Mouse (Mus musculus) heart, adult 2 months (tissue): Measurements from ENCODE around the gene Hist1h2ad.

ENCODE experiments used
- CTCF ChIP-seq: fragments of 200-600 bp; IDR thresholded peaks from 2 replicates; pipeline ENCODE4 v1.8.1; 2022; ENCODE audit warnings: antibody characterized with exemption, mild to moderate bottlenecking, moderate library complexity
- EP300 ChIP-seq: fragments of 200-500 bp; IDR thresholded peaks from 2 replicates; pipeline ENCODE4 v1.6.1; 2011; ENCODE audit warnings: low read depth, low read length, control low read depth; ENCODE audit not compliant: insufficient read depth
- POLR2A ChIP-seq: fragments of 200-500 bp; IDR thresholded peaks from 2 replicates; pipeline ENCODE4 v1.6.1; 2011; ENCODE audit warnings: mild to moderate bottlenecking, low read depth, low read length, control low read depth; ENCODE audit not compliant: insufficient read depth

- TF ChIP-seq CTCF (no peak), POLR2A (no peak), EP300 (no peak)
Measured at GRCm38 (mm10) chr13:23552962-23553361, 21.2 kb upstream of the Hist1h2ad start, which contains the start of gene Hist1h1d.
